Mouse (Mus musculus): ENCODE measurements around the gene Zfp217. TPM values are rescaled to one million over a fixed set of nuclear protein-coding genes. Genes with fewer than 3 reads are reported as not detected.

Zfp217 gene
- polyA plus RNA-seq, 1 experiment from 2014 or later, result 0.87 TPM

- no peaks in the 10 kb centered on the region for H3K27me3 ChIP-seq (ENCODE audit: control insufficient read depth, insufficient read depth, low read depth, low read length)
- peaks cover 18% of the 10 kb centered on the region for H3K4me1 ChIP-seq (ENCODE audit: control insufficient read depth, insufficient read depth, low read length)
- peak overlapping the region; percentile 67 for H3K4me2 ChIP-seq (ENCODE audit: low read length)
- no peaks in the 10 kb centered on the region for H3K9me3 ChIP-seq (replicated peaks; ENCODE audit: control insufficient read depth, low read length, poor library complexity, severe bottlenecking)
- ATAC-seq, result no peak
- H3K4me3 ChIP-seq (ENCODE audit: low read depth, low read length), result peak overlapping the region; percentile 35
- H3K36me3 ChIP-seq (ENCODE audit: control insufficient read depth, insufficient read depth, low read length), result no peaks in the 10 kb centered on the region
- H3K9ac ChIP-seq (ENCODE audit: low read depth, low read length), result peak overlapping the region; percentile 57
- 13% methylated on average over 5 of the region's 5 CpGs for WGBS
- H3K27ac ChIP-seq (ENCODE audit: low read length), result peak overlapping the region; percentile 40; the same call in 1 of the 2 replicates
Observed at GRCm38 (mm10) chr2:170154738-170155088, 6.8 kb upstream of the Zfp217 start.

- H3K27me3 ChIP-seq (ENCODE audit: control insufficient read depth, insufficient read depth, low read depth, low read length), result no peaks in the 10 kb centered on the region
- no peak overlapping the region for H3K4me3 ChIP-seq (ENCODE audit: low read depth, low read length)
- no peak for ATAC-seq
- H3K27ac ChIP-seq (ENCODE audit: low read length), result no peak overlapping the region
- WGBS, result 15% methylated on average over 6 of the region's 6 CpGs
- no peak overlapping the region for H3K9ac ChIP-seq (ENCODE audit: low read depth, low read length)
- H3K36me3 ChIP-seq (ENCODE audit: control insufficient read depth, insufficient read depth, low read length), result no peaks in the 10 kb centered on the region
- H3K4me1 ChIP-seq (ENCODE audit: control insufficient read depth, insufficient read depth, low read length), result peaks cover 18% of the 10 kb centered on the region
- no peaks in the 10 kb centered on the region for H3K9me3 ChIP-seq (replicated peaks; ENCODE audit: control insufficient read depth, low read length, poor library complexity, severe bottlenecking)
- peak overlapping the region; percentile 67 for H3K4me2 ChIP-seq (ENCODE audit: low read length)
Observed at GRCm38 (mm10) chr2:170154301-170154721, 6.4 kb upstream of the Zfp217 start.

GRCm38 (mm10) chr2:170153421-170154271 lies 5.7 kb upstream of the Zfp217 start:
- Histone ChIP-seq H3K9me3 (replicated peaks; ENCODE audit: control insufficient read depth, low read length, poor library complexity, severe bottlenecking) (no peaks in the 10 kb centered on the region), H3K36me3 (ENCODE audit: control insufficient read depth, insufficient read depth, low read length) (no peaks in the 10 kb centered on the region), H3K27me3 (ENCODE audit: control insufficient read depth, insufficient read depth, low read depth, low read length) (no peaks in the 10 kb centered on the region), H3K4me2 (ENCODE audit: low read length) (peak overlapping the region; percentile 55), H3K27ac (ENCODE audit: low read length) (no peak overlapping the region), H3K9ac (ENCODE audit: low read depth, low read length) (peak overlapping the region; percentile 42), H3K4me1 (ENCODE audit: control insufficient read depth, insufficient read depth, low read length) (peaks cover 18% of the 10 kb centered on the region), H3K4me3 (ENCODE audit: low read depth, low read length) (peak overlapping the region; percentile 3; the same call in 1 of the 2 replicates)
- WGBS, result 4% methylated on average over 37 of the region's 37 CpGs
- no peak for ATAC-seq

- H3K9me3 ChIP-seq (replicated peaks; ENCODE audit: control insufficient read depth, low read length, poor library complexity, severe bottlenecking), result no peaks in the 10 kb centered on the region
- no peak for ATAC-seq
- H3K27ac ChIP-seq (ENCODE audit: low read length), result no peak overlapping the region
- peaks cover 18% of the 10 kb centered on the region for H3K4me1 ChIP-seq (ENCODE audit: control insufficient read depth, insufficient read depth, low read length)
- H3K36me3 ChIP-seq (ENCODE audit: control insufficient read depth, insufficient read depth, low read length), result no peaks in the 10 kb centered on the region
- H3K4me2 ChIP-seq (ENCODE audit: low read length), result 0 out of 2 replicates have a peak overlapping the region, but pooled peaks have one; percentile 55
- H3K4me3 ChIP-seq (ENCODE audit: low read depth, low read length), result no peak overlapping the region
- 25% methylated on average over 7 of the region's 7 CpGs for WGBS
- no peak overlapping the region for H3K9ac ChIP-seq (ENCODE audit: low read depth, low read length)
- no peaks in the 10 kb centered on the region for H3K27me3 ChIP-seq (ENCODE audit: control insufficient read depth, insufficient read depth, low read depth, low read length)
Observed at GRCm38 (mm10) chr2:170152856-170153255, 5.0 kb upstream of the Zfp217 start.

GRCm38 (mm10) chr2:170152036-170152686 lies 4.3 kb upstream of the Zfp217 start:
- no peaks in the 10 kb centered on the region for H3K27me3 ChIP-seq (ENCODE audit: control insufficient read depth, insufficient read depth, low read depth, low read length)
- no peaks in the 10 kb centered on the region for H3K9me3 ChIP-seq (replicated peaks; ENCODE audit: control insufficient read depth, low read length, poor library complexity, severe bottlenecking)
- no peak overlapping the region for H3K4me2 ChIP-seq (ENCODE audit: low read length)
- ATAC-seq, result no peak
- peaks cover 18% of the 10 kb centered on the region for H3K4me1 ChIP-seq (ENCODE audit: control insufficient read depth, insufficient read depth, low read length)
- no peak overlapping the region for H3K9ac ChIP-seq (ENCODE audit: low read depth, low read length)
- H3K27ac ChIP-seq (ENCODE audit: low read length), result no peak overlapping the region
- H3K4me3 ChIP-seq (ENCODE audit: low read depth, low read length), result no peak overlapping the region
- H3K36me3 ChIP-seq (ENCODE audit: control insufficient read depth, insufficient read depth, low read length), result no peaks in the 10 kb centered on the region
- WGBS, result 61% methylated on average over 5 of the region's 5 CpGs

GRCm38 (mm10) chr2:170151470-170151869 lies 3.6 kb upstream of the Zfp217 start:
- Histone ChIP-seq H3K27ac (ENCODE audit: low read length) (no peak overlapping the region), H3K4me3 (ENCODE audit: low read depth, low read length) (no peak overlapping the region), H3K9me3 (replicated peaks; ENCODE audit: control insufficient read depth, low read length, poor library complexity, severe bottlenecking) (no peaks in the 10 kb centered on the region), H3K27me3 (ENCODE audit: control insufficient read depth, insufficient read depth, low read depth, low read length) (no peaks in the 10 kb centered on the region), H3K4me1 (ENCODE audit: control insufficient read depth, insufficient read depth, low read length) (peaks cover 18% of the 10 kb centered on the region), H3K9ac (ENCODE audit: low read depth, low read length) (no peak overlapping the region), H3K36me3 (ENCODE audit: control insufficient read depth, insufficient read depth, low read length) (no peaks in the 10 kb centered on the region), H3K4me2 (ENCODE audit: low read length) (no peak overlapping the region)
- ATAC-seq, result no peak
- 86% methylated on average over 8 of the region's 8 CpGs for WGBS

GRCm38 (mm10) chr2:170148828-170149227 lies 925 bp upstream of the Zfp217 start:
- Histone ChIP-seq H3K4me3 (ENCODE audit: low read depth, low read length) (no peak overlapping the region), H3K36me3 (ENCODE audit: control insufficient read depth, insufficient read depth, low read length) (no peaks in the 10 kb centered on the region), H3K9me3 (replicated peaks; ENCODE audit: control insufficient read depth, low read length, poor library complexity, severe bottlenecking) (no peaks in the 10 kb centered on the region), H3K4me2 (ENCODE audit: low read length) (no peak overlapping the region), H3K4me1 (ENCODE audit: control insufficient read depth, insufficient read depth, low read length) (peaks cover 5% of the 10 kb centered on the region), H3K27ac (ENCODE audit: low read length) (no peak overlapping the region), H3K27me3 (ENCODE audit: control insufficient read depth, insufficient read depth, low read depth, low read length) (no peaks in the 10 kb centered on the region), H3K9ac (ENCODE audit: low read depth, low read length) (no peak overlapping the region)
- no peak for ATAC-seq
- WGBS, result 83% methylated on average over 7 of the region's 7 CpGs

GRCm38 (mm10) chr2:170147170-170147569 lies 733 bp downstream of the Zfp217 start:
- Histone ChIP-seq H3K9ac (ENCODE audit: low read depth, low read length) (no peak overlapping the region), H3K36me3 (ENCODE audit: control insufficient read depth, insufficient read depth, low read length) (no peaks in the 10 kb centered on the region), H3K27me3 (ENCODE audit: control insufficient read depth, insufficient read depth, low read depth, low read length) (no peaks in the 10 kb centered on the region), H3K4me3 (ENCODE audit: low read depth, low read length) (no peak overlapping the region), H3K27ac (ENCODE audit: low read length) (no peak overlapping the region), H3K4me1 (ENCODE audit: control insufficient read depth, insufficient read depth, low read length) (no peaks in the 10 kb centered on the region), H3K4me2 (ENCODE audit: low read length) (no peak overlapping the region), H3K9me3 (replicated peaks; ENCODE audit: control insufficient read depth, low read length, poor library complexity, severe bottlenecking) (no peaks in the 10 kb centered on the region)
- no peak for ATAC-seq
- 88% methylated on average over 4 of the region's 4 CpGs for WGBS

- WGBS, result 89% methylated on average over 10 of the region's 10 CpGs
- H3K4me1 ChIP-seq (ENCODE audit: control insufficient read depth, insufficient read depth, low read length), result no peaks in the 10 kb centered on the region
Observed at GRCm38 (mm10) chr2:170144343-170144742, 3.6 kb downstream of the Zfp217 start.

More at GRCm38 (mm10) chr2:170144343-170144742, 3.6 kb downstream of the Zfp217 start:
- H3K4me3 ChIP-seq (ENCODE audit: low read depth, low read length), result no peak overlapping the region
- H3K9me3 ChIP-seq (replicated peaks; ENCODE audit: control insufficient read depth, low read length, poor library complexity, severe bottlenecking), result no peaks in the 10 kb centered on the region
- H3K36me3 ChIP-seq (ENCODE audit: control insufficient read depth, insufficient read depth, low read length), result no peaks in the 10 kb centered on the region
- no peak for ATAC-seq
- no peak overlapping the region for H3K9ac ChIP-seq (ENCODE audit: low read depth, low read length)
- no peak overlapping the region for H3K4me2 ChIP-seq (ENCODE audit: low read length)
- H3K27me3 ChIP-seq (ENCODE audit: control insufficient read depth, insufficient read depth, low read depth, low read length), result no peaks in the 10 kb centered on the region
- H3K27ac ChIP-seq (ENCODE audit: low read length), result no peak overlapping the region

Measured in midbrain, embryonic 16.5 days (tissue).